Mouse (Mus musculus) liver, embryonic 12.5 days (tissue): Measurements from ENCODE around the gene Gp9. TPM values are rescaled to one million over a fixed set of nuclear protein-coding genes. Genes with fewer than 3 reads are reported as not detected.
A peak's percentile ranks its signal among the peaks of the same experiment; 100 is the strongest.

ENCODE experiments used
- ATAC-seq: fragments of 200-750 bp; cut with Nextera tagmentation; 2 replicates; pipeline ENCODE4 v1.8.0; 2017; ENCODE audit warnings: moderate number of reproducible peaks, mild to moderate bottlenecking, moderate library complexity
- H3K27ac ChIP-seq: fragments of 300-500 bp; sonication (generic); 2 replicates; pipeline ENCODE4 v1.5.1; 2016; ENCODE audit warnings: mild to moderate bottlenecking
- H3K27me3 ChIP-seq: fragments of 300-500 bp; sonication (generic); replicated peaks from 2 replicates; pipeline ENCODE4 v1.6.1; 2016; ENCODE audit warnings: mild to moderate bottlenecking, moderate library complexity
- H3K36me3 ChIP-seq: fragments of 300-500 bp; sonication (generic); 2 replicates; pipeline ENCODE4 v1.6.1; 2016; ENCODE audit warnings: mild to moderate bottlenecking, moderate library complexity
- H3K4me1 ChIP-seq: fragments of 300-500 bp; sonication (generic); 2 replicates; pipeline ENCODE4 v1.6.1; 2016
- H3K4me2 ChIP-seq: fragments of 300-500 bp; sonication (generic); 2 replicates; pipeline ENCODE4 v1.6.1; 2016; ENCODE audit warnings: mild to moderate bottlenecking, moderate library complexity
- H3K4me3 ChIP-seq: fragments of 300-500 bp; sonication (generic); 2 replicates; pipeline ENCODE4 v1.5.1; 2016; ENCODE audit warnings: mild to moderate bottlenecking, moderate library complexity
- H3K9ac ChIP-seq: fragments of 300-500 bp; sonication (generic); 2 replicates; pipeline ENCODE4 v1.6.1; 2016; ENCODE audit warnings: mild to moderate bottlenecking, moderate library complexity
- H3K9me3 ChIP-seq: fragments of 300-500 bp; sonication (generic); replicated peaks from 2 replicates; pipeline ENCODE4 v1.6.1; 2016; ENCODE audit warnings: mild to moderate bottlenecking, moderate library complexity
- WGBS: fragments of 180-500 bp; shearing (Covaris S2); methylation state at CpG from one replicate; pipeline ENCODE4 v1.1.7; 2016; ENCODE audit not compliant: insufficient replicate concordance; 5-methylcytosine and 5-hydroxymethylcytosine counted together
- polyA plus RNA-seq: library from polyadenylated mRNA; unstranded; fragments of >200 nt; fragmentation: Nextera tagmentation; extraction: Ambion mirVana; gene quantifications from 2 replicates; pipeline ENCODE4 v1.2.1, GENCODE M21; 2016

Gene Gp9
- polyA plus RNA-seq, 1 experiment from 2014 or later: 44.2 TPM

DNA sequence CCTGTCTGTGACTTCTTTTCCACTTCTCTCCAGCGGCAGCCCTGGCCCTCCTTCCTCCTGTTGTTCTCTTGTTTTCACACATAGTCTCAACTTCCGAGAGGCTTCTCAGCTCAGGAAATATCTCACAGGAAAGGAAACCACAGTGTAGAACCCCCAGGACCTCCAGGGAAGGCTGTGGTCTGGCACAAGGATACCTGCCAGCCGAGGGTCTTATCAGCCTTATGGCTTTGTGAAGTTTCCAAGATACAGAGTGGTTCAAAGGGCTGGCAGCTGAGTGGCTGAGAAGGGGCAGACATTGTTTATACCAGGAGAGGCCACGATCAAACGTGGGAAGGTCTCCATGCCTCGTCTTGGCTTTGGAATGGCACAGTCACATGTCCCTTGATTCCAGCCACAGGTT, 38.0 kb upstream of the Gp9 start:
- Histone ChIP-seq H3K4me2 (peak overlapping the region; percentile 35; the same call in 1 of the 2 replicates), H3K36me3 (no peaks in the 10 kb centered on the region), H3K9ac (peak overlapping the region; percentile 10; the same call in 1 of the 2 replicates), H3K4me1 (peaks cover 73% of the 10 kb centered on the region), H3K27me3 (peaks cover 25% of the 10 kb centered on the region), H3K27ac (peak overlapping the region; percentile 91), H3K9me3 (no peaks in the 10 kb centered on the region), H3K4me3 (no peak overlapping the region)
- 18% methylated on average over 6 of the region's 6 CpGs for WGBS
- ATAC-seq: peak; percentile 8

DNA sequence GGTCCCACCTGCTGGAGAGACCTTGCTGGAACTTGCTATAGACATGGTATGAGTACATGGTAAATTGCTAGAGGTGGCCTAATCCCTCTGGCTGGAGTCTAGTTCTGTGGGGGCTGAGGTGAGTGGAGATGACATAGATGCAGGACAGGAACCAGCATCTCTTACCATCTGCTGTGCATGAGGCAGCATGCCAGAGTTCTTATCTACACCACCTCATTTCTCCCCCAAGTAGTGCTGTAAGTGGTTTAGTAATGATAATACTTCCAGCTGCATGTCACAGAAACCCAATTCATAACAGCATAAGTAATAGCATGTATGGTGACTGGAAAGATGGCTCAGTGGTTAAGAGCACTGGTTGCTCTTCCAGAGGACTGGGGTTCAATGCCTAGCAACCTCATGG, 37.4 kb upstream of the Gp9 start:
- Histone ChIP-seq H3K27ac (peak overlapping the region; percentile 91), H3K4me3 (no peak overlapping the region), H3K4me1 (peaks cover 79% of the 10 kb centered on the region), H3K36me3 (no peaks in the 10 kb centered on the region), H3K27me3 (peaks cover 19% of the 10 kb centered on the region), H3K4me2 (peak overlapping the region; percentile 35), H3K9ac (peak overlapping the region; percentile 47; the same call in 1 of the 2 replicates), H3K9me3 (no peaks in the 10 kb centered on the region)
- peak; percentile 93 for ATAC-seq

DNA sequence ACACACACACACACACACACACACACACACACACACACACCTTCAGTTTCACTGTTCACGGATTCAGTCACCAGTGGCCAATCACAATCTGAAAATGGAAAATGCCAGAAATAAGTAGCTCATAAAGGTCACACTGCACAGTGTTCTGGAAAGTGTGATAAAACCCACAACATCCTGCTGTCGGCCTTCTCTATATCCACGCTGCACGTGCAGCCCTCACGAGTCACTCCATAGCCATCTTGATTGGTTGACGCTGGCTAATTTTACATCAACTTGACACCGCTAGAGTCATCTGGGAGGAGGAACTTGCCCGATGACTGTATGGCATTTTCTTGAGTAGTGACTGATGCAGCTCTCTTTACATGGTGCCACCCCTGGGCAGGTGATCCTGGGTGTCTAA, 35.9 kb upstream of the Gp9 start:
- 50% methylated on average over 8 of the region's 8 CpGs for WGBS
- Histone ChIP-seq H3K4me1 (peaks cover 92% of the 10 kb centered on the region), H3K9ac (no peak overlapping the region), H3K36me3 (no peaks in the 10 kb centered on the region), H3K27ac (no peak overlapping the region), H3K9me3 (no peaks in the 10 kb centered on the region), H3K4me2 (no peak overlapping the region), H3K27me3 (0 out of 2 replicates have a peak, but pooled peaks cover 6% of the 10 kb centered on the region), H3K4me3 (no peak overlapping the region)
- no peak for ATAC-seq

DNA sequence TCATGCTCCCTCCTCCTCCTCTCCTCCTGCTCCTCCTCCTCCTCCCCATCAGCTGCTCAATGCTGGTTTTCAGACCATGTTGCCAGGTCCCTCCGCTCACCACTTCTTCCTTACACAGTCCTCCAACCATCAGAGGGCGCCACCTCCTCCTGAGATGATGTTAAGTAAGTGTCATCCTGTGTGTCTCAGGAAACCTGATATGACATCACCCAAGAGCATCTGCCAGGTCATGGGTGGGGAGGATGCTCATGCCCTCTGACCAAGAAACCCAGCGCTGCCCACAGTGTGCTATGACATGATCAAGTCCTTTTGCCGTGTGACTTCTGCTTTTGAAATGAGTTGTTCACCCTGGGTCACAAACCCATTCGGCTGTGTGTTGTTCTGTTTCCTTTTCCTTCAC, 35.1 kb upstream of the Gp9 start:
- Histone ChIP-seq H3K36me3 (no peaks in the 10 kb centered on the region), H3K4me1 (peaks cover 96% of the 10 kb centered on the region), H3K27me3 (no peaks in the 10 kb centered on the region), H3K4me2 (no peak overlapping the region), H3K27ac (no peak overlapping the region), H3K9me3 (no peaks in the 10 kb centered on the region), H3K9ac (no peak overlapping the region), H3K4me3 (no peak overlapping the region)
- ATAC-seq: no peak
- 80% methylated on average over 5 of the region's 5 CpGs for WGBS

DNA sequence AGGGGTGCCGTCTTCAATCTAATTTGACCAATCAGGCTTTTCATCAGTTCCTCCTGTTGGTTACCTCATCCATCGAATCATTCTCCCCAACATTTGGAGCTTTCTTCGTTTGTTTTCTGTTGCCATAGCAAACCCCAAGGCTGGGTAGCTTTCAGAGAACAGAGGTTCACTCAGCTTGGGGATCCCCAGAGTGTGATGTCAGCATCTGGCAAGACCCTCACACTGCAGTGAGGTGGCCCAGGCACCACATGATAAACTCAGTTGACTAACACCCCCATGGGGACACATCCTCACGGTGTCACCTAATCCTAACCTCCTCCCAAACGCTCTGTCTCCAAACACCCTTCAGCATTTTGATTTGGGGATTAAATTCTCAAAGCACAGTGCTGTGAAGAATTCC, 34.6 kb upstream of the Gp9 start:
- Histone ChIP-seq H3K4me2 (no peak overlapping the region), H3K9ac (no peak overlapping the region), H3K4me3 (no peak overlapping the region), H3K27ac (no peak overlapping the region), H3K36me3 (no peaks in the 10 kb centered on the region), H3K27me3 (no peaks in the 10 kb centered on the region), H3K4me1 (peaks cover 96% of the 10 kb centered on the region), H3K9me3 (no peaks in the 10 kb centered on the region)
- 76% methylated on average over 5 of the region's 5 CpGs for WGBS
- no peak for ATAC-seq

DNA sequence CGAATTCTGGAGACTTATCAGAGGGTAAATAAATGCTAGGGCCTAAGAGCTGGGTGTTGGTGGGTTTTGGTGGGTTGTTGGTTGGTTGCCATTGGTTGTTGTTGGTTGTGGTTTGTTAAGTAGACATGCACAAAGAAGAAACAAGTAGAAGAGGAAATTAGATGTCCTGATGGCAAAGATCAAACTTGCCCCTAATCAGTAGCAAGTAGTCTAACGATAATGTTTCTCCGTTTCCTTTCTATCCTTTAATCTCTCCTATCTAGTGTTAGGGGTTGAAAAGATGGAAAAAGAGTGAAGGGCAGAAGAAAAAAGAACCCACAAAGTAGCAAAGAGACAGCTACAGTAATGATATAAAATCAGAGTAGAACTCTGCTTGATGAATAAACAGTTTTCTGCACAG, 33.2 kb upstream of the Gp9 start:
- H3K27ac ChIP-seq: peak overlapping the region; percentile 52; the same call in 1 of the 2 replicates
- no peak overlapping the region for H3K9ac ChIP-seq
- H3K27me3 ChIP-seq: no peaks in the 10 kb centered on the region
- ATAC-seq: no peak
- H3K4me2 ChIP-seq: no peak overlapping the region
- no peak overlapping the region for H3K4me3 ChIP-seq
- WGBS: 55% methylated on average over 3 of the region's 3 CpGs
- H3K4me1 ChIP-seq: peaks cover 94% of the 10 kb centered on the region
- no peaks in the 10 kb centered on the region for H3K9me3 ChIP-seq
- H3K36me3 ChIP-seq: no peaks in the 10 kb centered on the region

DNA sequence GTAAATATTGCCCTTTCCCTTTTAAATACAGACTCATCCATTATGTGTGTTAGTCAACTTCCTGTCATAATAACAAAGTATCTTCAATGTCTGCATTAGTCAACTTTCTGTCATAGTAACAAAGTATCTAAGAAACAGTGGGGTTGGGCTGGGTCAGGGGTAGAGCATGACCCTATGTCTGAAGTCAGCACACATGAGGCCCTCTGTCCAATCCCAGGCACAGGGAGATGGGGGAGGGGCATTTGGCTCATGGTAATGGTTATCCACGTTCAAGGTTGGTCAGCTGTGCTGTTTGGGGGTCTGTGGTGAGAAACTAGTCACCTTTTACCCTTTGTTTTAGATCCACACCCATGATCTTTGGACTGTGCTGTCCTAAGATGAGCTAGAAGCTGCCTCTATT, 32.6 kb upstream of the Gp9 start:
- ATAC-seq: no peak
- H3K4me2 ChIP-seq: no peak overlapping the region
- peaks cover 94% of the 10 kb centered on the region for H3K4me1 ChIP-seq
- H3K36me3 ChIP-seq: no peaks in the 10 kb centered on the region
- no peak overlapping the region for H3K4me3 ChIP-seq
- WGBS: 29% methylated on average over 1 of the region's 1 CpGs
- H3K9me3 ChIP-seq: no peaks in the 10 kb centered on the region
- peak overlapping the region; percentile 7; the same call in 1 of the 2 replicates for H3K27ac ChIP-seq
- no peak overlapping the region for H3K9ac ChIP-seq
- 0 out of 2 replicates have a peak, but pooled peaks cover 4% of the 10 kb centered on the region for H3K27me3 ChIP-seq

DNA sequence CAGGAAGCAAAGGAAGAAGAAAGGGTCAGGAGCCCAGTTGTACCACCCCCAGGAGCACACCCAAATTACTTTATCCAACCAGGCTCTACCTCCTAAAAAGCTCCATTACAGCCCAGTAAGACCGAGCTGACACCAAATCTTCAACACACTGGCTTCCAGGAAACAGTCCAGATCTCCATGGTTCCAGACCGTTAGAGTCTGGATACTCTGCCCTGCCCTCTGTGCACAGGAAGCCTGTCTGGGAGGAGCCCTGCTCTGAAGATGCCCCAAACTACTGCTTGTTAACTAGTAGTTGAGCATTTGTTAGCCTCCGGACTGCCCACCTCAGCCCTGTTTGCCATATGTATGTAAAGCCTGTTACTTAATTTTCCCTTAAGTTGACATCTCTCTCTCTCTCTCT, 31.8 kb upstream of the Gp9 start:
- no peak for ATAC-seq
- Histone ChIP-seq H3K9ac (peak overlapping the region; percentile 9; the same call in 1 of the 2 replicates), H3K27me3 (0 out of 2 replicates have a peak, but pooled peaks cover 5% of the 10 kb centered on the region), H3K4me3 (no peak overlapping the region), H3K4me1 (peaks cover 87% of the 10 kb centered on the region), H3K27ac (peak overlapping the region; percentile 76; the same call in 1 of the 2 replicates), H3K4me2 (no peak overlapping the region), H3K36me3 (no peaks in the 10 kb centered on the region), H3K9me3 (no peaks in the 10 kb centered on the region)
- 40% methylated on average over 3 of the region's 3 CpGs for whole genome bisulfite sequencing

DNA sequence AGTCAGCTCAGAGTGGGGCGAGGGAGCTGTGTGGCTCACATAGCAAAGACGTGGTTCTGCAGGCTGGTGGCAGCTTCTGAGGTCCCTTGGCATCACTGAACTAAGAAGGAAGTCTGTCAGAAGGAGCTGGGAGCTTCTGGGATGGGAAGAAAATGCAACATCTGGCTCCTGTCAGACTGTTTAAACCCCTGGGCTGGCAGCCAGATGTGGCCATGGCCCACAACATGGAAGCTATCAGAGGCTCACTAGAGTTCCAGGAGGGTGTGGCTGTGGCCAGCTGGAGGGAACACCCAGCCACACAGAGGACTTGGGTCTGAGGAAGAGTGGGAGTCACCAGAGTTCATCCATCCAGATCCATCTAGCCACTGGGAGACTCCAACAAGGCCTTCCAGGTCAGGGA, 31.0 kb upstream of the Gp9 start:
- Histone ChIP-seq H3K27me3 (peaks cover 12% of the 10 kb centered on the region; the same call in 1 of the 2 replicates), H3K36me3 (no peaks in the 10 kb centered on the region), H3K4me3 (no peak overlapping the region), H3K4me2 (peak overlapping the region; percentile 40), H3K27ac (peak overlapping the region; percentile 76), H3K9me3 (no peaks in the 10 kb centered on the region), H3K4me1 (peaks cover 79% of the 10 kb centered on the region), H3K9ac (peak overlapping the region; percentile 42; the same call in 1 of the 2 replicates)
- WGBS: 61% methylated on average over 2 of the region's 2 CpGs
- ATAC-seq: peak; percentile 81

DNA sequence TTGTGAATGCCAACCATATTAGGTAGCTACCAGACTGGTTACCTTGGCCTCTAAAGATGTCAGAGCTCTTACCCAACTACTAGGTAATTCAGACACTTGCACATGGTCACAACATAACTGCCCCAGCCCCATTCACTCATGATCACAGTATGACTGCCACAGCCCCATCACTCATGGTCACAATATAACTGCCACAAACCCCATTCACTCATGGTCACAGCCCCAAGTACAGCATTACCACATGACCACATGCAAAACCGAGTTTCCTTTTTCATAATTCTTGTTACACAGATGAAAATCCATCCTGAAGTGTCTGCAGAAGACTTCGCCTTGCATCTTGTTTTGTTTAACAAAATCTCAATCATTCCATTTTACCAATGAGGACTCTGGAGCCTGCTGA, 29.8 kb upstream of the Gp9 start:
- Histone ChIP-seq H3K9me3 (no peaks in the 10 kb centered on the region), H3K4me3 (no peak overlapping the region), H3K4me2 (no peak overlapping the region), H3K27ac (peak overlapping the region; percentile 76; the same call in 1 of the 2 replicates), H3K36me3 (no peaks in the 10 kb centered on the region), H3K9ac (no peak overlapping the region), H3K27me3 (peaks cover 18% of the 10 kb centered on the region), H3K4me1 (peaks cover 67% of the 10 kb centered on the region)
- 67% methylated on average over 2 of the region's 2 CpGs for WGBS
- no peak for ATAC-seq

DNA sequence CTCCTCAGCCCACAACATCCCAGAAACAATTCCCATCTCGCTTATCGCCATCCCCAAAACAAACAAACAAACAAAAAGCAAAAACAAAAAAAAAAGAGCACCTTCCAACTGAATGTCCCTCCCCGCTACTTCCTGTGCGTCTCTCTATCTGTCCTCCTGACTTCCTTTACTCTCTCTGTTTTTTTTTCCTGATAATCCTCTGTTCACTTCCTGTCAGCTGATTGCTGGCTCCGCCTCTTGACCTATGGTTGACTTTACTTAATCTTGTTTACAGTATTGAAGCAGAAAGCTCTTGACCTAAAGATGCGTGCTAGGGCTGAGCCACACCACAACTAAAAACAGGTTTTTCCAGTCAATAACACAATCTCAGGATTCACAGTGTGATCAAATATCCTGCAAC, 29.3 kb upstream of the Gp9 start:
- H3K27ac ChIP-seq: peak overlapping the region; percentile 76; the same call in 1 of the 2 replicates
- no peak overlapping the region for H3K9ac ChIP-seq
- H3K4me2 ChIP-seq: no peak overlapping the region
- H3K9me3 ChIP-seq: no peaks in the 10 kb centered on the region
- H3K4me1 ChIP-seq: peaks cover 62% of the 10 kb centered on the region
- no peak for ATAC-seq
- no peak overlapping the region for H3K4me3 ChIP-seq
- peaks cover 19% of the 10 kb centered on the region for H3K27me3 ChIP-seq
- no peaks in the 10 kb centered on the region for H3K36me3 ChIP-seq
- 71% methylated on average over 6 of the region's 6 CpGs for WGBS

DNA sequence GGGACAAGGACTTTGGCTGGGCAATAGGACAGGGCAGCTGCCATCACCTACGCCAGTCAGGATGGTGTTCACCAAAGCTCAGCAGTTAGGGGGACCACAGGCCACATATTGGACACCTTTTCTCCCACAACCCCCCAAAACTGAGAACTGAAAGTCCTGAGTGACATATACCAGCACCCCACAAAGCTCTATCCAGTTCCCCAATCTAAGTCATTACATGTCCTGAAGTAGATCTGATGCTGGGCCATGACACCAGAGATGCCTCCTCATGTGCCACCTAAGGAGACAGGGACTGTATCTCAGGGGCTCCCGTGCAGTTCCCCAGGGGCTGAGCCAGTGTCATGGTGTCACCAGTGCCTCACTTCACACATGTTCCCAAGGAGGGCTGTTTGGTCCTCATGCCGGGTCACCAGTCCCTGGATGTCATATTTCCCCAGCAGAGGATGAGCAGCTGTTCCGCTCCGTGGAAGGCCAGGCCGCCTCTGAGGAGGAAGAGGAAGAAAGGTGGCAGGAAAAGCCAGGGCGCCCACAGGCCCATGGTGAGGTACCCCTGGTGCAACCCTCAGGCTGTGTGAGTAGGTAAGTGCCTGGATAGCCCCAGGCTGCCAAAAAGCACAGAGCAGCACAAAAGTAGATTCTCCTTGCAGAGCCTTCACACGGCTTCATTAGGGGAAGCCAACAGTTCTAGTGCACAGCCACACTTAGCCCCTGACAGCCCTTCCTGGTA, 27.5 kb upstream of the Gp9 start:
- no peak overlapping the region for H3K4me3 ChIP-seq
- H3K4me1 ChIP-seq: peaks cover 59% of the 10 kb centered on the region
- no peak overlapping the region for H3K27ac ChIP-seq
- H3K9ac ChIP-seq: no peak overlapping the region
- H3K27me3 ChIP-seq: peaks cover 19% of the 10 kb centered on the region
- no peaks in the 10 kb centered on the region for H3K36me3 ChIP-seq
- 58% methylated on average over 8 of the region's 8 CpGs for WGBS
- no peak for ATAC-seq
- no peaks in the 10 kb centered on the region for H3K9me3 ChIP-seq
- no peak overlapping the region for H3K4me2 ChIP-seq
